In genomic region chr1:184918227-184918888, GRCm38 (mm10) we compare ENCODE assay signal across 11 mouse cellular contexts. TPM values are rescaled to one million over a fixed set of nuclear protein-coding genes. Genes with fewer than 3 reads are reported as not detected.
DNase-seq lines count a peak whose midpoint lies in the region; ATAC-seq and TF ChIP-seq lines count a peak whose summit lies in the region.
"Had no signal": no experiment of that assay in that cellular context is flagged by ENCODE, and none has a peak within 500 bp of the region (broad histone marks: within the 10 kb centered on the region; RNA-seq: fewer than 3 reads in every experiment).

No protein-coding gene starts in this region.

- peak; percentile 38 for DNase-seq in forebrain, postnatal 0 days
- DNase-seq in forebrain, embryonic 11.5 days (ENCODE audit: low spot score) = no peak
- DNase-seq in lung, postnatal 36 days = peak; percentile 25
- DNase-seq in lung, adult 2 months = no peak
- DNase-seq in embryo, embryonic 11 days = peak; percentile 36
- DNase-seq in stomach, postnatal 0 days (ENCODE audit: low spot score) = no peak
- no peak for DNase-seq in adrenal gland, adult 2 months
- no peak for DNase-seq in left cerebral cortex, postnatal 14 days (ENCODE audit: low spot score in 2 of 2)
- DNase-seq: cerebellum, adult 11 months had no signal

- peaks cover 59% of the 10 kb centered on the region for H3K36me3 ChIP-seq in forebrain, postnatal 0 days (ENCODE audit: insufficient read depth)
- H3K36me3 ChIP-seq in forebrain, embryonic 11.5 days (ENCODE audit: control insufficient read depth, insufficient read depth, low read length) = no peaks in the 10 kb centered on the region; the same call in 1 of the 2 replicates
- H3K36me3 ChIP-seq in stomach, postnatal 0 days (ENCODE audit: control insufficient read depth, insufficient read depth, low read length) = no peaks in the 10 kb centered on the region

- no peaks in the 10 kb centered on the region for H3K4me1 ChIP-seq in forebrain, postnatal 0 days (ENCODE audit: insufficient read depth)
- no peaks in the 10 kb centered on the region for H3K4me1 ChIP-seq in forebrain, embryonic 11.5 days (replicated peaks; ENCODE audit: control insufficient read depth, insufficient read depth, low read length)
- H3K4me1 ChIP-seq in lung, adult 2 months (ENCODE audit: control insufficient read depth, insufficient read depth, low read length) = no peaks in the 10 kb centered on the region
- H3K4me1 ChIP-seq in stomach, postnatal 0 days (replicated peaks; ENCODE audit: control insufficient read depth, insufficient read depth) = no peaks in the 10 kb centered on the region
- H3K4me1 ChIP-seq: hindbrain, embryonic 13.5 days had no signal

- H3K9ac ChIP-seq in forebrain, postnatal 0 days = no peak overlapping the region
- H3K9ac ChIP-seq in forebrain, embryonic 11.5 days (ENCODE audit: low read length) = no peak overlapping the region
- no peak overlapping the region for H3K9ac ChIP-seq in stomach, postnatal 0 days (ENCODE audit: low read length)
- H3K9ac ChIP-seq: hindbrain, embryonic 13.5 days had no signal

- H3K4me2 ChIP-seq in forebrain, postnatal 0 days (ENCODE audit: low read depth) = no peak overlapping the region
- no peak overlapping the region for H3K4me2 ChIP-seq in forebrain, embryonic 11.5 days (ENCODE audit: low read depth, low read length, severe bottlenecking)
- no peak overlapping the region for H3K4me2 ChIP-seq in stomach, postnatal 0 days (replicated peaks; ENCODE audit: low read depth)
- H3K4me2 ChIP-seq: hindbrain, embryonic 13.5 days had no signal

- TF ChIP-seq EP300 in stomach, postnatal 0 days (optimal IDR thresholded peaks at IDR 0.05) = no peak

- no peak overlapping the region for H3K4me3 ChIP-seq in forebrain, postnatal 0 days (ENCODE audit: low read depth, low read length)
- no peak overlapping the region for H3K4me3 ChIP-seq in forebrain, embryonic 11.5 days (ENCODE audit: low read depth, low read length)
- no peak overlapping the region for H3K4me3 ChIP-seq in lung, adult 2 months (replicated peaks; ENCODE audit: extremely low read depth, low read depth, low read length)
- H3K4me3 ChIP-seq in stomach, postnatal 0 days (ENCODE audit: low read depth, low read length) = no peak overlapping the region
- H3K4me3 ChIP-seq: hindbrain, embryonic 13.5 days had no signal

- no peaks in the 10 kb centered on the region for H3K27me3 ChIP-seq in forebrain, postnatal 0 days (ENCODE audit: insufficient read depth, low read length)
- H3K27me3 ChIP-seq in forebrain, embryonic 11.5 days (ENCODE audit: control insufficient read depth, insufficient read depth, low read length) = no peaks in the 10 kb centered on the region
- no peaks in the 10 kb centered on the region for H3K27me3 ChIP-seq in stomach, postnatal 0 days (ENCODE audit: control insufficient read depth, insufficient read depth, low read length)
- H3K27me3 ChIP-seq: hindbrain, embryonic 13.5 days had no signal

- H3K27ac ChIP-seq in forebrain, postnatal 0 days (ENCODE audit: low read depth, low read length) = no peak overlapping the region
- H3K27ac ChIP-seq in forebrain, embryonic 11.5 days (ENCODE audit: low read depth, low read length) = no peak overlapping the region
- H3K27ac ChIP-seq in stomach, postnatal 0 days (replicated peaks) = no peak overlapping the region
- H3K27ac ChIP-seq: hindbrain, embryonic 13.5 days; macrophage had no signal

- peak; percentile 70 for TF ChIP-seq CTCF in forebrain, postnatal 0 days (IDR thresholded peaks at IDR 0.05; ENCODE audit: low read depth)
- no peak for TF ChIP-seq CTCF in lung, adult 2 months (IDR thresholded peaks at IDR 0.05; ENCODE audit: insufficient read depth, low read length)
- TF ChIP-seq CTCF in stomach, postnatal 0 days (IDR thresholded peaks at IDR 0.05; ENCODE audit: low read depth) = peak; percentile 67

- intact Hi-C loops in left cerebral cortex, postnatal 14 days (cut with DNase I) = no loop called here

- H3K9me3 ChIP-seq in forebrain, postnatal 0 days (ENCODE audit: low read length) = no peaks in the 10 kb centered on the region
- no peaks in the 10 kb centered on the region for H3K9me3 ChIP-seq in forebrain, embryonic 11.5 days (ENCODE audit: control insufficient read depth, low read length)
- no peaks in the 10 kb centered on the region for H3K9me3 ChIP-seq in stomach, postnatal 0 days (ENCODE audit: control insufficient read depth, low read length)
- H3K9me3 ChIP-seq: hindbrain, embryonic 13.5 days had no signal

- ATAC-seq in forebrain, postnatal 0 days = no peak
- ATAC-seq in forebrain, embryonic 11.5 days (replicated peaks; ENCODE audit: low FRiP score) = no peak
- no peak for ATAC-seq in stomach, postnatal 0 days (ENCODE audit: low FRiP score, low TSS enrichment)

- whole genome bisulfite sequencing in forebrain, postnatal 0 days = 63% methylated on average over 5 of the region's 5 CpGs
- 73% methylated on average over 5 of the region's 5 CpGs for WGBS in forebrain, embryonic 11.5 days
- 83% methylated on average over 5 of the region's 5 CpGs for WGBS in lung, adult 2 months
- 92% methylated on average over 5 of the region's 5 CpGs for WGBS in stomach, postnatal 0 days

- no peak for TF ChIP-seq POLR2A in lung, adult 2 months (IDR thresholded peaks at IDR 0.05; ENCODE audit: borderline replicate concordance, extremely low read depth, low read depth, low read length)

RNA-seq across cellular contexts. Expression of gene C130074G19Rik, which starts 35.3 kb away (rescaled TPM):
- 9.5 and 10.7 TPM in 2 replicates for total RNA-seq in forebrain, postnatal 0 days (2014; rRNA removed)
- 0.94 and 1.2 TPM in 2 replicates for polyA plus RNA-seq in forebrain, postnatal 0 days (2015; fragmentation: Nextera tagmentation; extraction: Ambion mirVana)
- polyA plus RNA-seq in forebrain, embryonic 11.5 days (2014; fragmentation: Nextera tagmentation; extraction: Ambion mirVana) = 0.48 and 0.53 TPM in 2 replicates
- 23.9 and 31.7 TPM in 2 replicates for polyA plus RNA-seq in lung, adult 2 months (2012; rRNA removed)
- polyA plus RNA-seq in stomach, postnatal 0 days (2015; fragmentation: Nextera tagmentation; extraction: Ambion mirVana) = 1.9 TPM in 2 replicates
- 10 to 100 TPM; 26.9 to 43.6 TPM for total RNA-seq in adrenal gland, adult 2 months (2021)
- polyA plus RNA-seq in adrenal gland, adult 2 months (2012; rRNA removed) = 8.9 and 9.8 TPM in 2 replicates
- 10 to 100 TPM; 17.6 to 20.4 TPM for total RNA-seq in left cerebral cortex, postnatal 14 days (2021)
- polyA plus RNA-seq: macrophage had no signal

Comparison
In these comparisons a context has a peak if more than half of its experiments do, and no peak if none do; other contexts are left out.
1. DNase-seq: peak in forebrain, postnatal 0 days (single experiment), lung, postnatal 36 days (single experiment) and embryo, embryonic 11 days (single experiment); none in forebrain, embryonic 11.5 days (single experiment), lung, adult 2 months (single experiment), stomach, postnatal 0 days (single experiment), adrenal gland, adult 2 months (single experiment) and left cerebral cortex, postnatal 14 days (0 of 2).